Mouse (Mus musculus): Measurements from ENCODE around the gene Zfp455.
"Not testable (repeated sequence)": the region's sequence is repeated elsewhere in the genome, so short reads cannot be mapped to it uniquely, and the experiment has no call there.

Zfp455 gene

GRCm38 (mm10) chr13:67194340-67194894 lies at the start of gene Zfp455:
Gene Zfp455 (plus strand): TSS chr13:67194506.
- peak; percentile 65 for DNase-seq (ENCODE audit: low read depth, low spot score)

GRCm38 (mm10) chr13:67166122-67166521 lies 28.2 kb upstream of the Zfp455 start:
- DNase-seq (ENCODE audit: low read depth, low spot score) = not testable (repeated sequence)

GRCm38 (mm10) chr13:67172991-67173722 lies 21.1 kb upstream of the Zfp455 start, which contains the start of gene Rsl1:
Gene Rsl1 (plus strand): TSS chr13:67173182.
- peak; percentile 51 for DNase-seq (ENCODE audit: low read depth, low spot score)

GRCm38 (mm10) chr13:67173723-67174055 lies 20.6 kb upstream of the Zfp455 start:
- no peak for DNase-seq (ENCODE audit: low read depth, low spot score)

- no peak for DNase-seq (ENCODE audit: low read depth, low spot score)
These were observed 7.3 kb downstream of the Zfp455 start for GRCm38 (mm10) chr13:67201656-67202055.

- no peak for DNase-seq (ENCODE audit: low read depth, low spot score)
These were observed 19.8 kb downstream of the Zfp455 start for GRCm38 (mm10) chr13:67214015-67214607.

Data from mesoderm, embryonic 11.5 days (tissue).